Mouse (Mus musculus): ENCODE measurements around the gene Olfr1299. TPM values are rescaled to one million over a fixed set of nuclear protein-coding genes. Genes with fewer than 3 reads are reported as not detected.

The Olfr1299 gene
- total RNA-seq (2021): not detected
- long read RNA-seq, experiment 1: 0 reads
- long read RNA-seq, experiment 2: 0 reads

DNA sequence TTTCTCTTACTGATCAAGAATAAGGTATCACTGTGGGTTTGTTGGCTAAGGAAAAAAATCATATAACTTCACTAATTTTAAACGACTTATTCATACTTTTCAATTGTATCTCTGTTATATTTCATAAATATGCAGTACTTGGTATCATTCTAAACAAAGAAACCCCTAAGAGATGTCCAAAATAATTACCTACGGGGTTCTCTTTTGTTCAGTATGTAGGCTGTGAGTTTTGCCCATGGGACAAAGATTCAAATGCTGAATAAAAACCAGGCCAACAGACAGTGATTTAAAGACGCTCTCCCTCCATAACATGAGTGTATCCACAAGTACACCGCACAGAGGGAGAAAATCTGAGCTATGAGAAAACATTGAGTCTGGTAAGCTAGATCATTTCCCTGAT, at the start of gene Olfr1299:
Olfr1299 (plus strand) TSS at position 301 of the 400 bp plus-strand sequence.
- no peak for DNase-seq (ENCODE audit: low spot score in 2 of 2)

DNA sequence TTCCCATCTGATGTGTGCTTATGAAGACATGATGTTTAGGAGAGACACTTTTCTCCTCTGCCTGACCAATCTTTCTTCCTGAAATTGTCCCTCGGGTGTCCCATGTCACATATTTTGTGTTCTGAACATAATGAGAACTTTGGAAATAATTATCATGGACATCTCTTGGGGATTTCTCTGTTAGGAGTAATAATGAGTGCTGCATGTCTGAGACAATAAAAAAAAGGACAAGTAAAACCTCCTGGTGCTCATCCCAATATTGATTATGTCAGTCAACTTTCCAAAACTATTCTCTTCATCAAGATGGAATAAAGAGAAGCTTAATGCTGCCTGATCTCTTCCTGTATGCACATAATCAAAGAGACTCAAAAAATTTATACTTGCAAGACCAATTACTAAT, 34.8 kb upstream of the Olfr1299 start, which contains the start of gene Olfr1297:
Olfr1297 (minus strand) TSS at position 101 of the 400 bp plus-strand sequence.
- no peak for DNase-seq (ENCODE audit: low spot score in 2 of 2)

- no peak for DNase-seq (ENCODE audit: low spot score in 2 of 2)
Observed at GRCm38 (mm10) chr2:111649101-111649500, 12.1 kb upstream of the Olfr1299 start, which contains the start of gene Olfr1298. TSS of gene Olfr1298 (minus strand) at chr2:111649201.

Other genes with a start within 250 kb of the Olfr1299 start
- gene Olfr1286, start 238.3 kb upstream of the Olfr1299 start, total RNA-seq (2021): not detected
- not detected for gene Olfr1287, start 212.3 kb upstream of the Olfr1299 start, total RNA-seq (2021)
- not detected for gene Olfr1288, start 187.3 kb upstream of the Olfr1299 start, total RNA-seq (2021)
- not detected for gene Olfr1289, start 180.6 kb upstream of the Olfr1299 start, total RNA-seq (2021)
- gene Olfr1290, start 167.6 kb upstream of the Olfr1299 start, total RNA-seq (2021): not detected
- not detected for gene Olfr1291-ps1, start 164.2 kb upstream of the Olfr1299 start, total RNA-seq (2021)
- gene Olfr1293-ps, start 136.2 kb upstream of the Olfr1299 start, total RNA-seq (2021): not detected
- gene Olfr1294, start 121.1 kb upstream of the Olfr1299 start, total RNA-seq (2021): not detected
- gene Olfr1295, start 91.7 kb upstream of the Olfr1299 start, total RNA-seq (2021): not detected
- gene Olfr1297, start 34.9 kb upstream of the Olfr1299 start, total RNA-seq (2021): not detected
- gene Olfr1298, start 12.2 kb upstream of the Olfr1299 start, total RNA-seq (2021): not detected
- not detected for gene Olfr1301, start 89.6 kb downstream of the Olfr1299 start, total RNA-seq (2021)
- gene Olfr1302, start 116.0 kb downstream of the Olfr1299 start, total RNA-seq (2021): not detected
- not detected for gene Olfr1303, start 158.9 kb downstream of the Olfr1299 start, total RNA-seq (2021)
- not detected for gene Olfr1305, start 215.7 kb downstream of the Olfr1299 start, total RNA-seq (2021)

All from adrenal gland, postnatal 4 days (tissue).